Mouse (Mus musculus) lung, postnatal 0 days (tissue): ENCODE data around the gene Arhgap29. TPM values are rescaled to one million over a fixed set of nuclear protein-coding genes. Genes with fewer than 3 reads are reported as not detected.

Experiments
- ATAC-seq: fragments of 200-750 bp; cut with Nextera tagmentation; 2 replicates; pipeline ENCODE4 v1.8.0; 2017; ENCODE audit warnings: moderate library complexity
- DNase-seq: peaks from one replicate; pipeline ENCODE4 v3.0.0-alpha.2; 2016; ENCODE audit warnings: low spot score
- H3K27ac ChIP-seq: fragments of 300-500 bp; sonication (generic); 2 replicates; pipeline ENCODE4 v1.5.1; 2014; ENCODE audit warnings: antibody characterized with exemption, mild to moderate bottlenecking, low read length, mixed read lengths
- H3K27me3 ChIP-seq: fragments of 300-500 bp; sonication (generic); replicated peaks from 2 replicates; pipeline ENCODE4 v1.6.1; 2014; ENCODE audit warnings: low read length, mixed read lengths; ENCODE audit not compliant: insufficient read depth
- H3K36me3 ChIP-seq: fragments of 300-500 bp; sonication (generic); 2 replicates; pipeline ENCODE4 v1.6.1; 2014; ENCODE audit warnings: low read length, mixed read lengths; ENCODE audit not compliant: insufficient read depth
- H3K4me1 ChIP-seq: fragments of 300-500 bp; sonication (generic); 2 replicates; pipeline ENCODE4 v1.6.1; 2014; ENCODE audit warnings: antibody characterized with exemption, low read depth, low read length, mixed read lengths; ENCODE audit not compliant: insufficient read depth
- H3K4me2 ChIP-seq: fragments of 300-500 bp; sonication (generic); replicated peaks from 2 replicates; pipeline ENCODE4 v1.6.1; 2014; ENCODE audit warnings: low read depth, mild to moderate bottlenecking, low read length, moderate library complexity, mixed read lengths
- H3K4me3 ChIP-seq: fragments of 300-500 bp; sonication (generic); 2 replicates; pipeline ENCODE4 v1.5.1; 2014; ENCODE audit warnings: low read depth, low read length
- H3K9ac ChIP-seq: fragments of 300-500 bp; sonication (generic); replicated peaks from 2 replicates; pipeline ENCODE4 v1.6.1; 2014; ENCODE audit warnings: low read depth, mild to moderate bottlenecking
- H3K9me3 ChIP-seq: fragments of 300-500 bp; sonication (generic); 2 replicates; pipeline ENCODE4 v1.6.1; 2016; ENCODE audit warnings: low read length, mixed read lengths
- CTCF ChIP-seq: IDR thresholded peaks from 2 replicates; pipeline ENCODE4 v1.5.1; 2016; ENCODE audit warnings: antibody characterized with exemption, mild to moderate bottlenecking
- EP300 ChIP-seq: IDR thresholded peaks from 2 replicates; pipeline ENCODE4 v1.6.1; 2016; ENCODE audit warnings: antibody characterized with exemption, mild to moderate bottlenecking, control low read depth
- whole genome bisulfite sequencing: fragments of 180-500 bp; shearing (Covaris S2); extraction: QIAGEN DNeasy Blood & Tissue Kit; methylation state at CpG from one replicate; pipeline ENCODE4 v1.1.7; 2014; 5-methylcytosine and 5-hydroxymethylcytosine counted together
- polyA plus RNA-seq: library from polyadenylated mRNA; unstranded; fragments of >200 nt; fragmentation: Nextera tagmentation; extraction: Ambion mirVana; gene quantifications from 2 replicates; pipeline ENCODE4 v1.2.1, GENCODE M21; 2015

Gene Arhgap29
- polyA plus RNA-seq, 1 experiment from 2014 or later, result 56.8 TPM

DNA sequence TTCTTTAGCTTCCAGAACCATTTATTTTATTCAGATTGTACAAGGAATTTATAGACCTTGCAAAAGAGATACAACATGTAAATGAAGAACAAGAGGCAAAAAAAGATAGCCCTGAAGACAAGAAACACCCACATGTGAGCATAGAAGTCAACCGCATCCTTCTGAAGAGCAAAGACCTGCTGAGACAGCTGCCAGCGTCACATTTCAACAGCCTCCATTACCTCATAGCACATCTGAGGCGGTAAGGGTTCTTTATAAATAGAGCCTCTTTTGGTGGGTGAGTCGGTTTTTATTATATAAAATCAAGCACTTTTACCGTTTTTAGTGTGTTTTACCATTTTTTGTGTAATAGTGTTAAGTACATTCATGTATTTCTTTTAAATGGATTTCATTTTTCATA is 57.5 kb downstream of the Arhgap29 start:
- no peak overlapping the region for H3K27ac ChIP-seq
- DNase-seq (no peak), ATAC-seq (no peak)
- no peak overlapping the region for H3K4me3 ChIP-seq
- no peaks in the 10 kb centered on the region for H3K4me1 ChIP-seq
- H3K9ac ChIP-seq, result no peak overlapping the region
- no peaks in the 10 kb centered on the region for H3K9me3 ChIP-seq
- H3K4me2 ChIP-seq, result no peak overlapping the region
- TF ChIP-seq EP300, result no peak
- TF ChIP-seq CTCF, result no peak
- WGBS, result 88% methylated on average over 5 of the region's 5 CpGs
- H3K36me3 ChIP-seq, result peaks cover 43% of the 10 kb centered on the region
- no peaks in the 10 kb centered on the region for H3K27me3 ChIP-seq

DNA sequence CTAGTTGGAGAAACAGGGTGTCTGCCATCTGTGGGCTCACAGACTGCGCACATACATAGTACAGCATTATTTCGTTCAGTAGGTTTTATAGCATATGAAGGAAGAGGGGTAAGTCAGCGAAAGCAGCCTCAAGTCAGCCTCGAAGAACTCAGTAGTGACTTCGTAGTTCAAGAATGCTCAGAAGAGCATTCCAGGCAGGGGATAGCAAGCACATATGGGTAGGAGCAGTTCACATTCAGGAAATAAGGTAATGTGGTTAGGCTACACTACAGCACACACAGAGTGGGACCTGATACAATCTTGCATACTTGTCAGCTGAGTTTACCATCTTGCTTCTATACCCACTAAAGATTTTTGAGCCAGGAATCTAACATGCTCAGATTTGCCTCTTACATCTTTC is 58.0 kb downstream of the Arhgap29 start:
- ATAC-seq (no peak), DNase-seq (no peak)
- Histone ChIP-seq H3K4me3 (no peak overlapping the region), H3K4me2 (no peak overlapping the region), H3K27ac (no peak overlapping the region), H3K27me3 (no peaks in the 10 kb centered on the region), H3K9me3 (no peaks in the 10 kb centered on the region), H3K36me3 (peaks cover 46% of the 10 kb centered on the region), H3K9ac (no peak overlapping the region), H3K4me1 (no peaks in the 10 kb centered on the region)
- 60% methylated on average over 5 of the region's 5 CpGs for WGBS
- TF ChIP-seq EP300, result no peak
- no peak for TF ChIP-seq CTCF

DNA sequence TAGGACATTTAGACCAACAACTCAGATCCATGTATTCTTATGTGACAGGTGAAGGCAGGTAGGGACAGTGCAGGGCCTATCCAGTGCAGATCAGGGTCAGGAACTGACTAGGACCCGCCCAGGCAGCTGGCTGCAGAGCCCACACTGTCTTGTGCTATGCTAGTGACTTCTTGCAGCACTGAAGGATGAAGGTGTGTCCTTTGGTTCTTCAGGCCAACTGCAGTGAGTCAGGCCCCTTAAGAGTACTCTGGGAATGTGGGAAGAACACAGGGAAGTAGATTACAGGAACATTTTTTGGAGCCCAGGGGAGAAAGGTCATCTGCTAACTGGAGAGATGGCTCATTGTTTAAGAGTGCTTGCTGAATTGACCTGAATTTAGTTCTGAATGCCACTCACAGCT is 60.1 kb downstream of the Arhgap29 start:
- H3K4me1 ChIP-seq, result no peaks in the 10 kb centered on the region
- no peak overlapping the region for H3K9ac ChIP-seq
- WGBS, result 57% methylated on average over 1 of the region's 1 CpGs
- TF ChIP-seq CTCF (no peak), EP300 (peak; percentile 95)
- H3K4me3 ChIP-seq, result no peak overlapping the region
- peak overlapping the region; percentile 4; the same call in 1 of the 2 replicates for H3K27ac ChIP-seq
- H3K4me2 ChIP-seq, result no peak overlapping the region
- H3K36me3 ChIP-seq, result peaks cover 53% of the 10 kb centered on the region
- peak; percentile 87 for DNase-seq
- H3K9me3 ChIP-seq, result no peaks in the 10 kb centered on the region
- no peaks in the 10 kb centered on the region for H3K27me3 ChIP-seq
- ATAC-seq, result peak; percentile 94

DNA sequence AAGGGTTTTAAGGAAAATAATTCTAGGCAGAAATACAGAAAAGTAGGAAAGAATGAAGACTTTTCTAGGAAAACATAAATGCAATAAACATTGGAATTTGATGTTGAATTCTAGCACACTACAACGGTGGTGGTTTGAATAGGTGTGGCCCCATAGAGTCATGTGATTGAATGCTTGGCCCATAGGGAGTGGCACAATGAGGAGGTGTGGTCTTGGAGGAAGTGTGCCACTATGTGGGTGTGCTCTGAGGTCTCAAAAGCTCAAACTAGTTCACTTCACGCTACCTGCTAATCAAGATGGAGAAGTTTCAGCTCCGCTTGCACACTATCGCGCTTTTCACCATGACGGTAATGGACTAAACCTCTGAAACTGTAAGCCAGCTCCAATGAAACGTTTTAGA is 66.1 kb downstream of the Arhgap29 start:
- Histone ChIP-seq H3K9ac (no peak overlapping the region), H3K4me3 (no peak overlapping the region), H3K4me2 (no peak overlapping the region), H3K36me3 (0 out of 2 replicates have a peak, but pooled peaks cover 15% of the 10 kb centered on the region), H3K27me3 (no peaks in the 10 kb centered on the region), H3K27ac (no peak overlapping the region), H3K9me3 (no peaks in the 10 kb centered on the region), H3K4me1 (0 out of 2 replicates have a peak, but pooled peaks cover 3% of the 10 kb centered on the region)
- no peak for TF ChIP-seq EP300
- no peak for TF ChIP-seq CTCF
- DNase-seq, result no peak
- no peak for ATAC-seq
- WGBS, result 91% methylated on average over 7 of the region's 7 CpGs

DNA sequence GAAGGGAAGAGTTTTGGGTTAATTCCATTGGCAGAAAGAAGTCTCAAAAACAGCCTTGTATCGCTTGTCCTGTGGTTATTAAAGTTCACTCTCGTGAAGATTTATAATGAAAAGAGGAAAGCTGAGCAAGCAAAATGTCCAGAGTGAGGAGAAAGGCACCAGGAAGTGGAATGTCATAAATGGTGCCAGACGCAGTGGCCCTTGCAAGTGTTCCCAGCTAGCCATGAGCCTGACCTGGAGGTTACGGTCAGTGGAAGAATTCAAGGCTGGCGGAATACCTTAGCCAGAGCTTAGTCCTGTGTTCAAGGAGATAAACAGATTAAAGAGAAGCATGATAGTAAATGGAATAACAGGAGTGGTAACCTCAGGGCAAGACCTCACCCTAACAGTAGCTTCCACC is 66.8 kb downstream of the Arhgap29 start:
- Histone ChIP-seq H3K27me3 (no peaks in the 10 kb centered on the region), H3K9me3 (no peaks in the 10 kb centered on the region), H3K36me3 (0 out of 2 replicates have a peak, but pooled peaks cover 15% of the 10 kb centered on the region), H3K27ac (no peak overlapping the region), H3K9ac (no peak overlapping the region), H3K4me1 (0 out of 2 replicates have a peak, but pooled peaks cover 3% of the 10 kb centered on the region), H3K4me2 (no peak overlapping the region), H3K4me3 (no peak overlapping the region)
- no peak for ATAC-seq
- WGBS, result 80% methylated on average over 5 of the region's 5 CpGs
- no peak for DNase-seq
- TF ChIP-seq EP300 (no peak), CTCF (no peak)

DNA sequence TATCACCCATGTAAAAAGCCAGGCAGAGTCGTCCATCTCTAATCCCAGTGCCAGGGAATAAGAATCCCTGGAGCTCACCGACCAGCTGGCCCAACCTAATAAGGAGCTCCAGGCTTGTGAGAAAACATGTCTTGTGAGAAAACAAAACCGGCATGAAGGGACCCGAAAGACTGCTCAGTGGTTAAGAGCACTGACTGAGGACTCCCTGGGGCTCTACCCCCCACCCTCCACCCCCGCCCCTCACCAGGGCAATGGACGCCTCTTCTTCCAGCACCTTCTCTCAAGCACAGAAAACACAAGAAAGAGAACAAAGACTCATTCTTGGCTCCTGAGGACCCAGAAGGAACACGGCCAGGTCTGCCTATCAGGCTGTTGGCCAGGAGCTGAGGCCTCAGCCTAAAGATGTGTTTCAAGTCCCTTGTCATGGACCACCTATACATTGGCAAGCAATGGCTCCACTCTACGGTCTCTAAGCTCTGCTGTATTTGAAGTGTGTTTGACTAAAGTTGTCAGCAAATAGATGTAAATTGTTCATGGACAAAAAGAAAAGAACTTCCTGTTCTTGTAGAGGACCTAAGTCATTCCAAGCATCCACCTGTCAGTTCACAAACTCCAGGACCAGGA is 68.8 kb downstream of the Arhgap29 start:
- H3K9me3 ChIP-seq, result no peaks in the 10 kb centered on the region
- H3K36me3 ChIP-seq, result 0 out of 2 replicates have a peak, but pooled peaks cover 7% of the 10 kb centered on the region
- no peak for TF ChIP-seq CTCF
- no peak for TF ChIP-seq EP300
- no peak overlapping the region for H3K27ac ChIP-seq
- H3K9ac ChIP-seq, result no peak overlapping the region
- 63% methylated on average over 8 of the region's 8 CpGs for WGBS
- no peak for DNase-seq
- H3K27me3 ChIP-seq, result no peaks in the 10 kb centered on the region
- no peak for ATAC-seq
- no peak overlapping the region for H3K4me2 ChIP-seq
- 0 out of 2 replicates have a peak, but pooled peaks cover 3% of the 10 kb centered on the region for H3K4me1 ChIP-seq
- no peak overlapping the region for H3K4me3 ChIP-seq
